Mouse (Mus musculus) stomach, embryonic 14.5 days (tissue): ENCODE results near the gene Hinfp. TPM values are rescaled to one million over a fixed set of nuclear protein-coding genes. Genes with fewer than 3 reads are reported as not detected.
"Not testable (repeated sequence)": the region's sequence is repeated elsewhere in the genome, so short reads cannot be mapped to it uniquely, and the experiment has no call there.

Source experiments
- ATAC-seq: fragments of 200-750 bp; cut with Nextera tagmentation; 2 replicates; pipeline ENCODE4 v1.8.0; 2017; ENCODE audit warnings: low read depth, moderate TSS enrichment; ENCODE audit not compliant: insufficient number of reproducible peaks, insufficient read depth, low FRiP score
- H3K27ac ChIP-seq: fragments of 300-500 bp; sonication (generic); 2 replicates; pipeline ENCODE4 v1.5.1; 2014; ENCODE audit warnings: mild to moderate bottlenecking, low read length, moderate library complexity, mixed read lengths
- H3K27me3 ChIP-seq: fragments of 300-500 bp; sonication (generic); 2 replicates; pipeline ENCODE4 v1.6.1; 2014; ENCODE audit warnings: low read length, control low read depth, mixed read lengths; ENCODE audit not compliant: control insufficient read depth, insufficient read depth
- H3K36me3 ChIP-seq: fragments of 300-500 bp; sonication (generic); 2 replicates; pipeline ENCODE4 v1.6.1; 2014; ENCODE audit warnings: mild to moderate bottlenecking, control low read depth, low read length, moderate library complexity, mixed read lengths; ENCODE audit not compliant: control insufficient read depth, insufficient read depth
- H3K4me1 ChIP-seq: fragments of 300-500 bp; sonication (generic); 2 replicates; pipeline ENCODE4 v1.6.1; 2014; ENCODE audit warnings: low read length, control low read depth, mixed read lengths; ENCODE audit not compliant: control insufficient read depth, insufficient read depth
- H3K4me2 ChIP-seq: fragments of 300-500 bp; sonication (generic); replicated peaks from 2 replicates; pipeline ENCODE4 v1.6.1; 2014; ENCODE audit warnings: low read depth, low read length, control low read depth
- H3K4me3 ChIP-seq: fragments of 300-500 bp; sonication (generic); 2 replicates; pipeline ENCODE4 v1.5.1; 2014; ENCODE audit warnings: low read depth, low read length, control low read depth
- H3K9ac ChIP-seq: fragments of 300-500 bp; sonication (generic); replicated peaks from 2 replicates; pipeline ENCODE4 v1.6.1; 2014; ENCODE audit warnings: low read depth, mild to moderate bottlenecking, control low read depth, low read length, moderate library complexity, mixed read lengths
- H3K9me3 ChIP-seq: fragments of 300-500 bp; sonication (generic); 2 replicates; pipeline ENCODE4 v1.6.1; 2016; ENCODE audit warnings: low read depth, low read length, control low read depth; ENCODE audit not compliant: control insufficient read depth
- WGBS: fragments of 180-500 bp; shearing (Covaris S2); extraction: QIAGEN DNeasy Blood & Tissue Kit; methylation state at CpG from one replicate; pipeline ENCODE4 v1.1.7; 2014; 5-methylcytosine and 5-hydroxymethylcytosine counted together
- polyA plus RNA-seq: library from polyadenylated mRNA; unstranded; fragments of >200 nt; fragmentation: Nextera tagmentation; extraction: Ambion mirVana; gene quantifications from 2 replicates; pipeline ENCODE4 v1.2.1, GENCODE M21; 2014

Hinfp gene
- polyA plus RNA-seq, 1 experiment from 2014 or later = 21.3 TPM

GRCm38 (mm10) chr9:44313476-44314256 is 8.2 kb upstream of the Hinfp start:
- no peak overlapping the region for H3K4me2 ChIP-seq
- H3K27me3 ChIP-seq = no peaks in the 10 kb centered on the region
- no peak for ATAC-seq
- H3K36me3 ChIP-seq = peaks cover 13% of the 10 kb centered on the region
- H3K9ac ChIP-seq = no peak overlapping the region
- 80% methylated on average over 19 of the region's 19 CpGs for WGBS
- no peaks in the 10 kb centered on the region for H3K9me3 ChIP-seq
- no peak overlapping the region for H3K4me3 ChIP-seq
- peaks cover 15% of the 10 kb centered on the region for H3K4me1 ChIP-seq
- H3K27ac ChIP-seq = no peak overlapping the region

- ATAC-seq = peak; percentile 78; the same call in 1 of the 2 replicates
- 12% methylated on average over 27 of the region's 27 CpGs for WGBS
- H3K4me3 ChIP-seq = peak overlapping the region; percentile 14; the same call in 1 of the 2 replicates
Measured at GRCm38 (mm10) chr9:44311136-44312134, 6.0 kb upstream of the Hinfp start.

DNA sequence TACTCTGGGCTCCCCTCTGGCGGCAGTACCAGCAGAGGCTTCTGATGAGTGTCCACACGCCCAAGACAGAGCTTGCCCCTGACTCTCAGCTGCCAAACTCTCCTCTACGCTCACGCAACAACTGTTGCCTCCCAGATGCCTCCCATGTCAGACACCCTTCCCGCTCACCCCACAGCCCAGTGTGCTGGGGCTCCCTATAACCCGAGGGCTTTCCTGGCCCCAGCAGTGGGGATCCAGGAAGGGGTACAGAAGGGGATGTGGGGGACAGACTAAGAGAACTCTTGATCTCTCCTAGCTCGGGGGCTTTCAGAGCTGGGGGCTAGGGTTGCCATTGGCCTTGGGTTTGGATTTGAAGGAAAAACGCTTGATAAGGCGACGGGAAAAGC is 5.3 kb upstream of the Hinfp start:
- peak overlapping the region; percentile 14; the same call in 1 of the 2 replicates for H3K4me3 ChIP-seq
- H3K9ac ChIP-seq = no peak overlapping the region
- no peaks in the 10 kb centered on the region for H3K9me3 ChIP-seq
- H3K27ac ChIP-seq = peak overlapping the region; percentile 59; the same call in 1 of the 2 replicates
- WGBS = 35% methylated on average over 10 of the region's 10 CpGs
- H3K27me3 ChIP-seq = no peaks in the 10 kb centered on the region
- peaks cover 11% of the 10 kb centered on the region for H3K36me3 ChIP-seq
- H3K4me1 ChIP-seq = peaks cover 10% of the 10 kb centered on the region
- ATAC-seq = no peak
- peak overlapping the region; percentile 40 for H3K4me2 ChIP-seq

More at GRCm38 (mm10) chr9:44311136-44312134, 6.0 kb upstream of the Hinfp start:
- Histone ChIP-seq H3K9me3 (no peaks in the 10 kb centered on the region), H3K36me3 (peaks cover 13% of the 10 kb centered on the region), H3K27me3 (no peaks in the 10 kb centered on the region), H3K4me1 (peaks cover 10% of the 10 kb centered on the region), H3K27ac (peak overlapping the region; percentile 59; the same call in 1 of the 2 replicates), H3K9ac (no peak overlapping the region), H3K4me2 (peak overlapping the region; percentile 40)

DNA sequence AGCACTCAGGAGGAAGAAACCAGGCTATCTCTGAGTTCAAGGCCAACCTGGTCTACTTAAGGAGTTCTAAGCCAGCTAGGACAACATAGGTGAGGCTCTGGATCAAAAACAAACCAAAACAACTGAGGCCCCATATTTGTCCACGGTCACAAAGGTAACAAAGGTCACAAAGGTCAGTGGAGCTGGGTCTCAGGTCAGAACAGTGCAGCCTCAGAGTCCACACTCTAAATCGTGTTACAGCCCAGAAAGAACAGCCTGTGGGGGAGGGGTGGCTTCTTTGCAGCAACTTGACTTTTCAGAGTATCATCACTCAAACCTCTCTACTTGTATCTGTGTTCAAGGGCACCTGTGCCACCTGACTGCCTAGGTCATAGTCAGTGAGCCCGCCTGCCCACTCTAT is 4.3 kb upstream of the Hinfp start:
- Histone ChIP-seq H3K4me1 (peaks cover 11% of the 10 kb centered on the region), H3K9ac (no peak overlapping the region), H3K4me3 (no peak overlapping the region), H3K27ac (no peak overlapping the region), H3K36me3 (peaks cover 4% of the 10 kb centered on the region; the same call in 1 of the 2 replicates), H3K4me2 (no peak overlapping the region), H3K27me3 (no peaks in the 10 kb centered on the region), H3K9me3 (no peaks in the 10 kb centered on the region)
- 60% methylated on average over 3 of the region's 3 CpGs for WGBS
- ATAC-seq = no peak

GRCm38 (mm10) chr9:44307248-44307647 is 1.8 kb upstream of the Hinfp start:
- no peaks in the 10 kb centered on the region for H3K27me3 ChIP-seq
- no peak overlapping the region for H3K27ac ChIP-seq
- no peak overlapping the region for H3K4me2 ChIP-seq
- no peak for ATAC-seq
- H3K4me3 ChIP-seq = no peak overlapping the region
- peaks cover 16% of the 10 kb centered on the region for H3K4me1 ChIP-seq
- H3K36me3 ChIP-seq = peaks cover 2% of the 10 kb centered on the region
- WGBS = 81% methylated on average over 2 of the region's 2 CpGs
- H3K9me3 ChIP-seq = no peaks in the 10 kb centered on the region
- no peak overlapping the region for H3K9ac ChIP-seq

DNA sequence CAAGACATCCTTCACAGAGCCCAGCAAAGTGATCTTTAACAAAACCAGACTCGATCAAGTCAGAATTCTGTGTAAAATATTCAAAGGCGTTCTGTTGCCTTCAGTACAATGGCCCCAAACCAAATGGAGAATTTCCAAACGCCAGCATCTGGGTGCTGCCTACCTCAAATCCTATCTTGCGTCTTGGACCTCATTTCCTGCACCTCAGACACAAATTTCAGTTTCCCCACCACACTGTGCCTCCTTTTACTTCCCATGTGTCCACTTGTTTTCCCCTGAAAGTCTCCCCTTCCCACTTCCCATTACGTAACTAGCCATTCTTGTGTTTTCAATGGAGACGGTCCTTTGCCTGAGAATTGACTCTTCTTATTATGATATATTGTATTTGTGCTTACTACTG is 1.1 kb upstream of the Hinfp start:
- 87% methylated on average over 6 of the region's 6 CpGs for WGBS
- Histone ChIP-seq H3K27me3 (no peaks in the 10 kb centered on the region), H3K36me3 (peaks cover 8% of the 10 kb centered on the region)

DNA sequence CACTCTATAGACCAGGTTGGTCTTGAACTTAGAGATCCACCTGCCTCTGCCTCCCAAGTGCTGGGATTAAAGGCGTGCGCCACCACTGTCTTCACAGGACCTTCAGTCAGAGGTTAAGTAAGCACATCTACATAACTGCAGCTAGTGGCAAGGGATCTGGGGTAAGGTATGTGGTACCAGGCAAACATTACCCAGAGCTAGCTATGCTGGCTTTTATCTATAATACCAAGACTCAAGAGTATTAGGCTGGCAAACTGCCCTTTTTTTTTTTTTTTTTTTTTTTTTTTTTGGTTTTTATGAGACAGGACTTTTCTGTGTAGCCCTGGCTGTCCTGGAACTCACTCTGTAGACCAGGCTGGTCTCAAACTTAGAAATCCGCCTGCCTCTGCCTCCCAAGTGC is 5.5 kb downstream of the Hinfp start:
- H3K27ac ChIP-seq, H3K9me3 ChIP-seq, H3K4me1 ChIP-seq, H3K9ac ChIP-seq, H3K27me3 ChIP-seq, H3K4me2 ChIP-seq, H3K4me3 ChIP-seq, ATAC-seq: not testable (repeated sequence)
- H3K36me3 ChIP-seq = peaks cover 64% of the 10 kb centered on the region
- 94% methylated on average over 3 of the region's 3 CpGs for WGBS

More for the DNA sequence above, 1.1 kb upstream of the Hinfp start:
- H3K4me1 ChIP-seq = peaks cover 12% of the 10 kb centered on the region
- H3K9ac ChIP-seq = no peak overlapping the region
- H3K4me3 ChIP-seq = no peak overlapping the region
- no peak for ATAC-seq
- H3K4me2 ChIP-seq = no peak overlapping the region
- no peak overlapping the region for H3K27ac ChIP-seq
- no peaks in the 10 kb centered on the region for H3K9me3 ChIP-seq

- Histone ChIP-seq H3K27ac (no peak overlapping the region), H3K4me1 (peaks cover 4% of the 10 kb centered on the region; the same call in 1 of the 2 replicates), H3K4me3 (no peak overlapping the region), H3K27me3 (no peaks in the 10 kb centered on the region), H3K9ac (no peak overlapping the region), H3K9me3 (no peaks in the 10 kb centered on the region), H3K36me3 (peaks cover 42% of the 10 kb centered on the region), H3K4me2 (no peak overlapping the region)
- ATAC-seq = no peak
- 66% methylated on average over 3 of the region's 3 CpGs for WGBS
Measured at GRCm38 (mm10) chr9:44292490-44292889, 13.0 kb downstream of the Hinfp start.
